Mouse (Mus musculus) heart, embryonic 13.5 days (tissue): ENCODE results near the gene Magoh. TPM values are rescaled to one million over a fixed set of nuclear protein-coding genes. Genes with fewer than 3 reads are reported as not detected.

Source experiments
- ATAC-seq: fragments of 200-750 bp; cut with Nextera tagmentation; 2 replicates; pipeline ENCODE4 v1.8.0; 2017; ENCODE audit warnings: moderate TSS enrichment; ENCODE audit not compliant: insufficient number of reproducible peaks, low FRiP score, low TSS enrichment; ENCODE audit errors: extremely low read depth
- H3K27ac ChIP-seq: fragments of 300-500 bp; sonication (generic); replicated peaks from 2 replicates; pipeline ENCODE4 v1.5.1; 2015; ENCODE audit warnings: moderate library complexity, mild to moderate bottlenecking, inconsistent platforms
- H3K27me3 ChIP-seq: fragments of 300-500 bp; sonication (generic); replicated peaks from 2 replicates; pipeline ENCODE4 v1.6.1; 2015; ENCODE audit warnings: mild to moderate bottlenecking, inconsistent platforms
- H3K36me3 ChIP-seq: fragments of 300-500 bp; sonication (generic); 2 replicates; pipeline ENCODE4 v1.6.1; 2015; ENCODE audit warnings: mild to moderate bottlenecking, inconsistent platforms
- H3K4me1 ChIP-seq: fragments of 300-500 bp; sonication (generic); 2 replicates; pipeline ENCODE4 v1.6.1; 2015; ENCODE audit warnings: inconsistent platforms
- H3K4me2 ChIP-seq: fragments of 300-500 bp; sonication (generic); 2 replicates; pipeline ENCODE4 v1.6.1; 2015; ENCODE audit warnings: inconsistent platforms, mild to moderate bottlenecking, moderate library complexity
- H3K4me3 ChIP-seq: fragments of 300-500 bp; sonication (generic); 2 replicates; pipeline ENCODE4 v1.5.1; 2015; ENCODE audit warnings: moderate library complexity, mild to moderate bottlenecking, inconsistent platforms
- H3K9ac ChIP-seq: fragments of 300-500 bp; sonication (generic); 2 replicates; pipeline ENCODE4 v1.6.1; 2015; ENCODE audit warnings: inconsistent platforms, mild to moderate bottlenecking, moderate library complexity
- H3K9me3 ChIP-seq: fragments of 300-500 bp; sonication (generic); 2 replicates; pipeline ENCODE4 v1.6.1; 2016; ENCODE audit warnings: inconsistent platforms
- WGBS: fragments of 180-500 bp; shearing (Covaris S2); methylation state at CpG from one replicate; pipeline ENCODE4 v1.1.7; 2015; ENCODE audit warnings: mixed read lengths; 5-methylcytosine and 5-hydroxymethylcytosine counted together
- polyA plus RNA-seq: library from polyadenylated mRNA; unstranded; fragments of >200 nt; fragmentation: Nextera tagmentation; extraction: Ambion mirVana; gene quantifications from 2 replicates; pipeline ENCODE4 v1.2.1, GENCODE M21; 2015

Magoh gene
- polyA plus RNA-seq, 1 experiment from 2014 or later, result 94.1 TPM

- no peaks in the 10 kb centered on the region for H3K27me3 ChIP-seq
- under 1% methylated on average over 48 of the region's 48 CpGs for WGBS
- H3K4me3 ChIP-seq, result peak within 1 kb of the TSS; percentile 65
- H3K4me1 ChIP-seq, result peaks cover 17% of the 10 kb centered on the region
- H3K9me3 ChIP-seq, result no peaks in the 10 kb centered on the region
- peak within 1 kb of the TSS; percentile 85 for H3K9ac ChIP-seq
- H3K36me3 ChIP-seq, result peaks cover 65% of the 10 kb centered on the region
- H3K27ac ChIP-seq, result peak within 1 kb of the TSS; percentile 89
- H3K4me2 ChIP-seq, result peak within 1 kb of the TSS; percentile 84
- peak; percentile 91 for ATAC-seq
Observed at GRCm38 (mm10) chr4:107889731-107890432, 10.3 kb downstream of the Magoh start, which contains the start of gene 0610037L13Rik. TSS of gene 0610037L13Rik (plus strand) at chr4:107889813.

GRCm38 (mm10) chr4:107892663-107893062 is 13.1 kb downstream of the Magoh start:
- no peak overlapping the region for H3K4me3 ChIP-seq
- 69% methylated on average over 2 of the region's 2 CpGs for WGBS
- H3K4me2 ChIP-seq, result no peak overlapping the region
- H3K9me3 ChIP-seq, result no peaks in the 10 kb centered on the region
- H3K27me3 ChIP-seq, result no peaks in the 10 kb centered on the region
- peaks cover 17% of the 10 kb centered on the region for H3K4me1 ChIP-seq
- ATAC-seq, result no peak
- peaks cover 66% of the 10 kb centered on the region for H3K36me3 ChIP-seq
- no peak overlapping the region for H3K9ac ChIP-seq
- no peak overlapping the region for H3K27ac ChIP-seq

- ATAC-seq, result no peak
- no peaks in the 10 kb centered on the region for H3K27me3 ChIP-seq
- no peak overlapping the region for H3K4me3 ChIP-seq
- H3K36me3 ChIP-seq, result peaks cover 73% of the 10 kb centered on the region
- no peak overlapping the region for H3K9ac ChIP-seq
- H3K27ac ChIP-seq, result no peak overlapping the region
- no peaks in the 10 kb centered on the region for H3K4me1 ChIP-seq
- 75% methylated on average over 5 of the region's 5 CpGs for WGBS
- no peak overlapping the region for H3K4me2 ChIP-seq
- no peaks in the 10 kb centered on the region for H3K9me3 ChIP-seq
Observed at GRCm38 (mm10) chr4:107899211-107899927, 19.8 kb downstream of the Magoh start.

- H3K4me1 ChIP-seq, result no peaks in the 10 kb centered on the region
- H3K4me3 ChIP-seq, result no peak overlapping the region
- no peak overlapping the region for H3K4me2 ChIP-seq
- H3K27me3 ChIP-seq, result no peaks in the 10 kb centered on the region
- peaks cover 73% of the 10 kb centered on the region for H3K36me3 ChIP-seq
- 79% methylated on average over 3 of the region's 3 CpGs for WGBS
- H3K9me3 ChIP-seq, result no peaks in the 10 kb centered on the region
- no peak overlapping the region for H3K27ac ChIP-seq
- no peak overlapping the region for H3K9ac ChIP-seq
- ATAC-seq, result no peak
Observed at GRCm38 (mm10) chr4:107900206-107900605, 20.7 kb downstream of the Magoh start.

GRCm38 (mm10) chr4:107904252-107904651 is 24.7 kb downstream of the Magoh start:
- no peaks in the 10 kb centered on the region for H3K27me3 ChIP-seq
- no peaks in the 10 kb centered on the region for H3K4me1 ChIP-seq
- no peaks in the 10 kb centered on the region for H3K9me3 ChIP-seq
- H3K4me3 ChIP-seq, result no peak overlapping the region
- 62% methylated on average over 10 of the region's 10 CpGs for WGBS
- H3K4me2 ChIP-seq, result no peak overlapping the region
- no peak overlapping the region for H3K27ac ChIP-seq
- no peak overlapping the region for H3K9ac ChIP-seq
- no peak for ATAC-seq
- H3K36me3 ChIP-seq, result peaks cover 69% of the 10 kb centered on the region

- whole genome bisulfite sequencing, result 78% methylated on average over 9 of the region's 9 CpGs
- peaks cover 82% of the 10 kb centered on the region for H3K36me3 ChIP-seq
- no peak overlapping the region for H3K27ac ChIP-seq
- no peak overlapping the region for H3K9ac ChIP-seq
- no peak for ATAC-seq
- no peak overlapping the region for H3K4me2 ChIP-seq
- no peaks in the 10 kb centered on the region for H3K4me1 ChIP-seq
- no peak overlapping the region for H3K4me3 ChIP-seq
- no peaks in the 10 kb centered on the region for H3K27me3 ChIP-seq
- H3K9me3 ChIP-seq, result no peaks in the 10 kb centered on the region
Observed at GRCm38 (mm10) chr4:107906561-107906960, 27.0 kb downstream of the Magoh start.

- H3K4me1 ChIP-seq, result no peaks in the 10 kb centered on the region
- no peak overlapping the region for H3K4me3 ChIP-seq
- H3K9ac ChIP-seq, result no peak overlapping the region
- H3K4me2 ChIP-seq, result no peak overlapping the region
- no peak overlapping the region for H3K27ac ChIP-seq
- WGBS, result 90% methylated on average over 4 of the region's 4 CpGs
- H3K9me3 ChIP-seq, result no peaks in the 10 kb centered on the region
- H3K27me3 ChIP-seq, result no peaks in the 10 kb centered on the region
- no peak for ATAC-seq
- peaks cover 79% of the 10 kb centered on the region for H3K36me3 ChIP-seq
Observed at GRCm38 (mm10) chr4:107910020-107910419, 30.5 kb downstream of the Magoh start.

GRCm38 (mm10) chr4:107920336-107920735 is 40.8 kb downstream of the Magoh start:
- no peak overlapping the region for H3K27ac ChIP-seq
- no peak overlapping the region for H3K4me2 ChIP-seq
- no peak for ATAC-seq
- no peaks in the 10 kb centered on the region for H3K9me3 ChIP-seq
- H3K4me1 ChIP-seq, result peaks cover 32% of the 10 kb centered on the region
- no peak overlapping the region for H3K9ac ChIP-seq
- H3K36me3 ChIP-seq, result peaks cover 10% of the 10 kb centered on the region; the same call in 1 of the 2 replicates
- no peak overlapping the region for H3K4me3 ChIP-seq
- H3K27me3 ChIP-seq, result no peaks in the 10 kb centered on the region
- WGBS, result 78% methylated on average over 2 of the region's 2 CpGs

GRCm38 (mm10) chr4:107921152-107921695 is 41.7 kb downstream of the Magoh start:
- peaks cover 10% of the 10 kb centered on the region; the same call in 1 of the 2 replicates for H3K36me3 ChIP-seq
- H3K27ac ChIP-seq, result no peak overlapping the region
- no peak overlapping the region for H3K4me3 ChIP-seq
- H3K27me3 ChIP-seq, result 0 out of 2 replicates have a peak, but pooled peaks cover 3% of the 10 kb centered on the region
- H3K4me2 ChIP-seq, result peak overlapping the region; percentile 88; the same call in 1 of the 2 replicates
- ATAC-seq, result no peak
- peaks cover 32% of the 10 kb centered on the region for H3K4me1 ChIP-seq
- WGBS, result 51% methylated on average over 8 of the region's 8 CpGs
- H3K9me3 ChIP-seq, result no peaks in the 10 kb centered on the region
- H3K9ac ChIP-seq, result no peak overlapping the region

- no peak for ATAC-seq
- Histone ChIP-seq H3K4me1 (peaks cover 32% of the 10 kb centered on the region), H3K9ac (peak overlapping the region; percentile 94), H3K27ac (peak overlapping the region; percentile 33), H3K4me2 (peak overlapping the region; percentile 88), H3K27me3 (0 out of 2 replicates have a peak, but pooled peaks cover 3% of the 10 kb centered on the region), H3K4me3 (peak overlapping the region; percentile 88; the same call in 1 of the 2 replicates), H3K36me3 (peaks cover 10% of the 10 kb centered on the region; the same call in 1 of the 2 replicates), H3K9me3 (no peaks in the 10 kb centered on the region)
- 49% methylated on average over 4 of the region's 4 CpGs for WGBS
Observed at GRCm38 (mm10) chr4:107921952-107922351, 42.4 kb downstream of the Magoh start.

- Histone ChIP-seq H3K4me2 (peak within 1 kb of the TSS; percentile 88), H3K27me3 (0 out of 2 replicates have a peak, but pooled peaks cover 3% of the 10 kb centered on the region), H3K4me3 (peak within 1 kb of the TSS; percentile 88), H3K27ac (peak within 1 kb of the TSS; percentile 77), H3K4me1 (peaks cover 32% of the 10 kb centered on the region), H3K9me3 (no peaks in the 10 kb centered on the region), H3K9ac (peak within 1 kb of the TSS; percentile 94), H3K36me3 (peaks cover 10% of the 10 kb centered on the region; the same call in 1 of the 2 replicates)
- 2% methylated on average over 38 of the region's 38 CpGs for WGBS
- ATAC-seq, result peak; percentile 99
Observed at GRCm38 (mm10) chr4:107923145-107923802, 43.7 kb downstream of the Magoh start, which contains the start of gene Cpt2. TSS of gene Cpt2 (minus strand) at chr4:107923610.
